Mouse (Mus musculus) kidney, postnatal 10 days (tissue): Measurements from ENCODE around the gene Strap.
A peak's percentile ranks its signal among the peaks of the same experiment; 100 is the strongest.

Experiments used
- DNase-seq: peaks from one replicate; pipeline ENCODE4 v3.0.0; 2021; ENCODE audit warnings: mixed read lengths

Gene Strap

DNA sequence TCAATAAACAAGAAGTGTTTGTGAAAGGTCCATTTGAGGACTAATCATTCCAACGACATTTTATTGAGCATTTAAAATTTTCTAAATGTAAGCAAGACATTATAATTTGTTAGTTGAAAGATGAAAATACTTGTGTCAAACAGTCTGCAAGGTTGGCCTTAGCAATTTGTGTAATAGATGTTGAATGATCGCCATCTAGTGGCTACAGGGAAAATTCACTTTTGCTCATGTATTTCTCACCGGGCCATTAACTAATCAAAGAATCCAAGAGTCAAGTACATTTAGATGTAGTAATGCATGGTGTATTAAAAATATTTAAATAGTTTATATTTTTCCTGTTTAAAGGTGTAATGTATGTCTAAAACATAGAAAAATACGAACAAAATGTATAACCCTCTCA lies 11.0 kb upstream of the Strap start:
- DNase-seq = peak; percentile 49

DNA sequence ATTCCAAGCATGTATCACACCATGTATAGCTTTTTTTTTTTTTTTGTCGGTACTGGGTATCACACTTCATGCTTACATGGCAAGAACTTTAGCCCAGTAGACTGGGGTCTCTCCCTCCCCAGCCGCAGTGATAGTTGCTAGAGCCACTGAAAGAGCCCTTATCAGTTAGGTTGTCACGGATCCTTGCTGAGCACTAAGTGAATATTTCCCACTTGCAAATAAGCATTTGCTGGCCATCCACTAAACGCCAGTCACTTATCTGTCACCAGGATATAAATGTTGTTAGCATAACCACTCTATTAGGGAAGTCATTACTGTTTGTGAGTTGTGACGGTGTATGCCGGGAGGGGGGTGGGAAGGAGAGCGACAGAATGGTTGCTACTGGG lies 425 bp upstream of the Strap start:
- DNase-seq = peak; percentile 15

DNA sequence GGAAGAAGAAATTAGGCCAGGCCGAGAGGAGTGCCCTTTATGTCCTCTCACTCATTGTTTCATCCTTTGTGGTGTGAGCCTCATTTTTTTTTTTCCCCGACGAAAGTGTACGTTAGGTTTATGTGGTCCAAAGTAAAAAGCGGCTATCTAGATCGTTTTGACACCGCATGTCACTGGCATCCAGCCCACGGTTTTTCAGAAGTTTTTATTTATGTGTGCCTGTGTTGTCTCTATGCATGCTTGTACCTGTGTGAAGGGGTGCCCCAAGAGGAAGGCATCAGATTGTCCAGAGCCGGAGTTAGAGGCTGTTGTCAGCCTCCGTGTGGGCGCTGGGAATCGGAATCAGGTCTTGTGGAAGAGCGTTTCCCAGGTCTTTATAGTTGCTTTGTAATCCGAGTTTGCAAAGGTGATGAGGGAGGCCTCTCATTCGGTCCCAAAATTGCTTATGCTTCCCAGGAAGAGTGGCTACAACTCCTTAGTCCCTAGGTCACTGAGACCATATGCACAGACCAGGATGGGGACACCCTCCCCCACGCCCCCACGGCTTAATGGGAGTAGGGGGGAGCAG lies 877 bp downstream of the Strap start:
- DNase-seq = peak; percentile 10

DNA sequence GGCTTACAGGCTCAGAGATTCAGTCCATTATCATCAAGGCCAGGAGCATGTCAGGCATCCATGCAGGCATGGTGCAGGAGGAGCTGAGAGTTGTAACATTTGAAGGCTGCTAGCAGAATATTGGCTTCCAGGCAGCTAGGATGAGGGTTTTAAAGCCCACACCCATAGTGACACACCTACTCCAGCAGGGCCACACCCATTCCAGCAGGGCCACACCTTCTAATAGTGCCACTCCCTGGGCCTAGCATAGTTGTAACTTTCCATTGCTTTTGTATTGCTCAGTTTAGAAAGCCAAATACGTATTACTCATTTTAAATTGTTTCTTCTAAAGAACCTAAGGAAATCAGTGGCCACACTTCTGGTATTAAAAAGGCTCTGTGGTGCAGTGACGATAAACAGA lies 6.1 kb downstream of the Strap start:
- no peak for DNase-seq

DNA sequence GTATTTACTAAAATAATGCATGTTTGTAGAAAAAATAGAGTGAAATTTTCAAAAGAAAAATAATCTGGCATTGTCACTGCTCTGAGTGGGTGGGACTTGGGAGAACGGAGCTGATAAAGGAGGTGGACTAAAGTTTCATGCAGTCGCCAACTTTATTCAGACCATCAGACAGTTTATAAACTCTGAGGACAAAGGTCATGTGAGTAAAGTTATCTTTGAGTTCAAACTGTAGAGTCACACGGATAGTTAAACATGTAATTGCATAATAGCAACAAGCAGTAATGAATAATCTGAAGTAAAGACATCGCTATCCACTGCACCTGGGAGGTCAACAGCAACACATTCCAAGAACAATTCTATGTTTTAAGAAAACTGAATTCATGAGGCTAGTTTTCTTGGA lies 9.8 kb downstream of the Strap start:
- DNase-seq = no peak

DNA sequence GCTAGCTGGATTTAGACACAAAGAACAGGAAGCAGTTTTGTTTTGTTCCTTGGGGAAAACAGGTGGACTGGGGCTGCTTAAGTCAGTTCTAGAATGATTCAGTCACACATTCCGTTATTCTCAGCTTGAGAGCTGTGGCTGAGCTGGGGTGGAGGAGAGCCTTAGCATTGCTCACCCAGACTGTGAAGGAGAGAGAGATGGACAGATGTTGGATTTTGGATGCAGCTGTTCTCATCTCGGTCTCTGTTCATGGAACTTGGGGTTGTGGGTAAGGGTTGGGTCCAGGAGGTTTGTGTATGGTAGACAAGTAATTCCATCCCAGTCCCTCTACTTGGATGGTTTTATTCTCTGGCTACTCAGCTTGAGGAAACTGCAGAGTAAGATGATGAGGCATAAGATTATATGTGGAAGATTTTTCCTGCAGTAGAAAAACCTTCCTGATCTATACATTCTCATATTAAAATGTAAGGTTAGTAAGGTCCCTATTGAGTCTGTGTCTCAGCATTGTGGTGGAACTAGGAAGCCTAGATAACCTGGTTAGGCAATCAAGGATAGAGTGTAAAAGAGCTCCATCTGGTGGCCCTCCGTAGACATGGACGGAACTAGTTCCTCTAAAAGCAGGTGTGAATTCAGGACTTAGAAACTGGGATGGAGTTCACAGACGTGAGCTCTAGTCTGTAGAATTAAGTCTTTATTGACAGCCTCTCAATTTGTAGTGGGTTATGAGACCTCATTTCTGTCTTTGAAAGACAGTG lies 12.5 kb downstream of the Strap start:
- peak; percentile 23 for DNase-seq

DNA sequence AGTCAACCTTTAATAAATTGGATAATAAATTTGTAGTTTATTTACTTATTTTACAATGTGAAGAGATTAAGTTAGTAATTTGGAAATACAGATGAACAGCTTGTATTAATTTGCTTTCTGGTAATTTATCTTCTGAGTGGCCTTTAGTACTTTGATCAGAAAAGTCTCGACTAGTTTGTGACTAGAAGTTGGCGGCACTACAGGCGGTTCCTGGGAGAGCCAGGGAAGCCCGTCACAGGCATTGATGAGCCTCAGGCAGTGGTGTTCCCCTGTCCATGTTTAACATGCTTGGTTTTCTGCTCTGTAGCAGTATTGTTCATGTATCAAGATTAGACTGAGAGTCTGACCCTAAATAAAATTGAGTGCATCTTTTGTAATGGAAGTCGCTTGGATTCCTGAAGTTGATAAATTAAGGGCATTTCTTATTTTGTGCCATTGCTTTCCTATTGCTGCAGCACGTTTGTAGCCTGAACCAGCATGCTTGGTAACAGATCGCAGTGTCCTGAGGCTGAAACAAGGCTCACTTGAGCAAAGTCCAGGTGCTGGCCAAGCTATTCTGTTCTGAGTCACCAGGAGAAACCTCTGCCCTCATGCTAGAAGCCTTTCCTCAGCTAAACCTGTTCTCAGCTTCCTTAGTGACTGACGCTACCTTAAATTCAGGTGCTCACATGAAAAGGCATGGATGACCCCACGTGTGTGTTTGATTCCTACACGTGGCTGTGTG lies 16.8 kb downstream of the Strap start:
- peak; percentile 45 for DNase-seq

DNA sequence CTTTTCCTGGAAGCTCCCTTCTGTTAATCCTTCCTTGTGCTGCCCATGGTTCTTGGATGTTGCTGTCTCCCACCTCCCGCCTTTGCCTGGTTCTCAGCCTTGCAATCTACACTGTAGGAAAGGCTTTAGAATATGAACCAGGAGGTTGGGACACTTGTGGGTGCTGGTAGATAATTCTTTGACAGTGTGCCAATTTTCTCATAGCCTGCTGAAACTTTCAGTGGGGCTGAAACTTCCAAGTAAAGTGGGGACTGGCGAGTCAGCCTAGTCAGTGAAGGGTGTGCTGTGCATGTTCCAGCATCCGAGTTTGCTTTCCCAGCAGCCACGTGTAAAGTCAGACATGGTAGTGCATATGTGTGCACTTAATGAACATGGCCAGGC lies 17.4 kb downstream of the Strap start:
- no peak for DNase-seq

DNA sequence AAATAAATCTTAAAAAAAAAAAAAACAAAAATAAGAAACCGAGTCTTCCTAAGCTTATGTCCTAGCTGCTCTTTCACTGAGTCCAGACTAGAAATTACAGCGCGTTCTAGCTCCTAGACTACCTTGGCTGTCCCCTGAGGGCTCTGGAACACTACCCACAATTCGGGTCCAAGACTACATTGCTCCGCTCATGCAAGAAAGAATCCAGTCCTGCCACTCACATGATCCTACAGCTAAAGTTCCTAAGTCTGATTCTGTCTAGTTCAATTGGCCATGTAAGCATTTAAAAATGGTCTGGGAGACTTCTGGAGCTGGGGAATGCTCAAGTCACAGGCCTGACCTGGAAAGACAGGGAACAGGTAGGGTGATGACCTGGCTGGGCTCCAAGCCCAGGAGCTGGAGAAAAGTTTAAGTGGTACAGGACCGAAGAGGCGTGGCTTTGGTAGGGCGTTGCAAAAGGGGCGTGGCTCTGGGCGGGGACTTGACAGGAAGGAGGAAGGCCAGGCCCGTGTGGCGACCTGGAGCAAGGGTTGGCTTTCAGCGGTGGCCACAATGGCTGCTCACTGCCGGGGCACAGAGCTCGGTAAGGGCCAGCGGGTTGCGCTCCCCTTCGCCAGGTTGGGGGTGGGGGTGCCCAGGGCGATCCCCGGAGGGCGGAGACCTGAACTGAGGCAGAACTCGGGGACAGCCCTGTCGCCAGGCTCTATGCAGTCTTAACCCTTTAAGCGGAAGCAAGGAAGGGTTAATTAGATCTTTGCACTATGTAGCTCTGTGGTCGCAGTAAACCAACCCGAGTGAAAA lies 19.4 kb downstream of the Strap start, which contains the start of gene Dera:
Gene Dera (plus strand): TSS at position 491 of the 801 bp plus-strand sequence.
- DNase-seq = peak; percentile 95

DNA sequence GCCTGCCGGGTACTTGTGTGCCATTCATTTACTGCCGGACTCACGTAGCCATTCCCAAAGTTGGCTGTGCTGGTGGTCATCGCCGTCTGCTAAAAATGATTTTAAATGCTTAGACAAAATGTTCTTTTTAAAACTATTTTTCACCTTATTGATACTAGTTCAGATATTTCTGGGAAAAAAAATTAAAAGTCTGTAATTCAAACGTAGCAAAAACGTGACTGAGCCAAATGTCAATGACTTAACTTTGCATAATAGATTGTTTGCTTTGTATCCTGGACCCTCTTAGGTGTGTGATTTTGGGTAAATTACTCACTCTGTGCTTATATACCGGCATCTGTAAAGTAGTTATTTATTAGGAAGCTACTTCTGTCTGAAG lies 20.0 kb downstream of the Strap start:
- no peak for DNase-seq

DNA sequence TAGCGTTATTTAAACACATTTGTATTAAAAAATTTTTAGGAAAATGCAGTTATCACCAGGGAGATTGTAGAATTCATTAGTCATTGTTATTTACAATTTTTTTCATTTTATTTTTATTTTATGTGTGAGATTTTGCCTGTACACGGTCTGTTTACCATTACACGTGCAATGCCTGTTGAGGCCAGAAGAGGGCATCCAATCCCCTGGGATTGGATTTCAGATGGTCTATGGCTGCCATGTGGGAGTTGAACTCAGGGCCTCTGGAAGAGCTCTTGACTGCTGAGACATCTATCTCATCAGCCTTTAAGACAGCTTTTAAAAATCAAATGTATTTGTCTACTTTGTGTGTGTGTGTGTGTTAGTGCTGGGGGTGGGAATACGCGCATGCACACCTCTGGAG lies 21.4 kb downstream of the Strap start:
- peak; percentile 57 for DNase-seq

DNA sequence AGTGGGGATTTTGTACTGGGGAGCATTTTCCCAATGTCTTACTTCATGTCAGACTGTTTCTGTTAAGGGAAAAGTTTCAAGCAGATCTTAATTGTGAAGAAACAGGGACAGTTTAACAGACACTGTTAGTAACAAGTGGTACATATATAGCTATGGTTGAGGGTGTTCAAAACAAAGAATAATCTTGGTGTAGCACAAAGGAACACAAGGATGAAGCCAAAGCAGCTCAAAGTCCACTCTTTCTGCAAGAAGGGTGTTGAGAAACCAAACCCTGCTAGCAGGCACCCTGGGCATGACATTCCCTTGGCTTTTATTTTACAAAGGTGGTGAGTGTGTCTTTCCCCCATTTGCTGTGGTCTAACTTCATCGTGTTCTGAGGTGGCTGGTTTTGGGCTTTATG lies 23.0 kb downstream of the Strap start:
- DNase-seq = no peak

DNA sequence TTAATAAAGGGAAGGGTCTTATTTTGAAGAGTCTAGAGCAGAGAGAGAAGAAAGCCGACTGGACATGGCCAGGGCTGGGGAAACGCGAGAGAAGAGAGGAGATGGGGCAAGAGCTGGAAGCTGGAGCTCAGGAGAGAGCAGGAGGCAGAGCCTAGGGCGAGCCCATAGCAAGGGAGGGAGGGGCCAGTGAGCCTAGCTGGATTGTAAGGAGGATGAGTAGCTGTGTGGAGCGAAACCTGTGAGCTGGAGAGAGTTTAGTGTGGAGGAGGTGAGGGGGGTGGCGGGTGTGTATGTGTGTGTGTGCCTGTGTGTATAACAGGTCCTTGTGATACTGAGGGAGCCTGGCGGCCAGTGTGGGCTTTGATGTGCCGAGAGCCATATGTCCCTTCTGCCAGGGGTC lies 24.8 kb downstream of the Strap start:
- DNase-seq = no peak

DNA sequence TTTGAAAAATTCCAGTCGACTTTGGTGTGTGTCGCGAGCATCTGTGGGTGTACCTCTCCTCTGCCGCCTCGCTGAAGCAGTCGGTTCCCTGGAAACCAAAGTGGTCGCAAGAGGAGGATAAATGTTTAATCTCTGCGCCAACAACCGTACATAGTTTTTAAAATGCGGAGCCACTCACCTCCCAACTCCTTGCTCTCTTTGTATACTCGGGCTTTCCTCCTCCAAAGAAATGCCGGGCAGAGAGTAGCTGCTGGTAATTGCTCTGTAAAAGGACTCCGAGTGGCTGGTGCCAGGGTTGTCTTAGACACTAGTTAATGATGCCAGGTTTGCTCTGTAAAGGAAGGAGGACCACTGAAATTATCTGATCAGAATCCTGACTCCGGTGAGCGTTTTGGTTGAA lies 26.1 kb downstream of the Strap start:
- DNase-seq = no peak

DNA sequence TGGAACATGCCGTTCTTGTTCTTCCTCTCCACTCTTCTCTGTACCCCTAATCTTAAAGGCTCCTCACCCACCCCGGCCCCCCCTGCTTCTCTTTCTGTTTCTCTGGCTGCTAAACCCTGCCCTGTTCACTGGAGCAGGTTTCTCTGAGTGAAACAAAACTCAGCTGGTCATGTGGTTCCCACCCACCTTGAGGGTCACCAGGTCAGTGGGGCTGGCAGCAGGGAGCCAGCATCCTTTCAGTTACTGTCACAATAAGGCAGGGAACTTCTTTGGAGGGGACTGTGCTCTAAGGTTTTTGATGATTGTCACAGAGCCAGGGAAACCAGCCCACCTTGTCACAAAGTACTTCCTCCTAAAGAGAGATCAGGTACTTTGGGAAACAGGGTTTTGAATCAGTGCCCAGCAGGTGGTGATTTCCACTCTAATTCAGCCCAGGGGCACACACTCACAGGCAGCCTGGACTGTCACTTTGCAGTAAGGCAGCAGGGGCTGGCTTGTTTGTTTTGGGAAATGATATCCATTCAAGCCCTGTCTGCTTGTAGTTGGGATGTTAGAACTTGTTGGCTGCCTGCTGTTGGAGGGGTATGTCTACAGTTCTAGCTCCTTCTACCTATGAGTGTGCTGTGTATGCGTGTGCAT lies 29.8 kb downstream of the Strap start:
- DNase-seq = peak; percentile 36

DNA sequence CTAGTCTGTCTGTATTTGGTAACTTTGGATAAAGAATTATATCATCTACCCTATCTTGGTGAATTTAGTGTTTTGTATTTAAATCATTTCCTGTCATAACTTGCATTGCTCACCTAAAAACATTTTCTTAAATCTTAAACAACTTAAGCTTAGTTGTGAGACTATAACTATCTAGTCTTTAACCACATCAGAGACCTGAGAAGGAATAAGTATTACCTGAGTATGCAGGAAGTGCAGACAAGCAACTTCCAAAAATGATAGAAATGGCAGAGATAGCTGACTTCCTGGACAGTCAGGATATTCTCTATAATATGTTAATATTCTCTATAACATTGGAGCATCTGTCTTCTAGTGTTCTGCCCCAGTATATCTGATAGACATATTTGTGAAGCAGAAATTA lies 31.3 kb downstream of the Strap start:
- no peak for DNase-seq

DNA sequence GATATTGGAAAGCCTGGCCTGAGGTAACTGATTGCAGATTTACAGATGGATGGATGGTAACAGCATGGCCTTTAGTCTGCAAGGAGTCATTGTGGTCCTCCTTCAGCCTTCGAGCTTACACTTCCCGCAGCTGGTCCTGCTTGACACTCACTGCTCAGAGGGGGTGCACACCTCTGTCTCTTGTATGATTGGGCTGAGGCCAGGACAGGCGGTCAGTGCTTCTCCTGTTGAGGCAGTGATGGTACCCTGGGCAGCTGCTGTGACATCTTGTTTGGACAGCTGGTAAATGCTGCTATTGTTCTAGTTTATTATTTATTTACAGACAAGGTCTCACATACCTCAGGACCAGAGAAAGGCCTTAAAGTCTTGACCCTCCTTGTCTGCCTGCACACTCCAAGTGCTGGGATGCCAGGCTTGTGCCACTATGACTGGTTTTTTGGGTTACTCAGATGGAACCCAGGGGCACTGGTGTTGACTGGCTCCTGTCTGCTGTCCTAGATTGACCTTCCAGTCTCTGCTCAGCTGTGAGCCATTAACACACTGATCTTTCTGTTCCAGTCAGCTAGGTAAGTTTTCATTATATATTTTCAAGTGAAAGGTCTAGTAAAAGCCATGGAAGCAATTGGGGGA lies 36.9 kb downstream of the Strap start:
- no peak for DNase-seq

DNA sequence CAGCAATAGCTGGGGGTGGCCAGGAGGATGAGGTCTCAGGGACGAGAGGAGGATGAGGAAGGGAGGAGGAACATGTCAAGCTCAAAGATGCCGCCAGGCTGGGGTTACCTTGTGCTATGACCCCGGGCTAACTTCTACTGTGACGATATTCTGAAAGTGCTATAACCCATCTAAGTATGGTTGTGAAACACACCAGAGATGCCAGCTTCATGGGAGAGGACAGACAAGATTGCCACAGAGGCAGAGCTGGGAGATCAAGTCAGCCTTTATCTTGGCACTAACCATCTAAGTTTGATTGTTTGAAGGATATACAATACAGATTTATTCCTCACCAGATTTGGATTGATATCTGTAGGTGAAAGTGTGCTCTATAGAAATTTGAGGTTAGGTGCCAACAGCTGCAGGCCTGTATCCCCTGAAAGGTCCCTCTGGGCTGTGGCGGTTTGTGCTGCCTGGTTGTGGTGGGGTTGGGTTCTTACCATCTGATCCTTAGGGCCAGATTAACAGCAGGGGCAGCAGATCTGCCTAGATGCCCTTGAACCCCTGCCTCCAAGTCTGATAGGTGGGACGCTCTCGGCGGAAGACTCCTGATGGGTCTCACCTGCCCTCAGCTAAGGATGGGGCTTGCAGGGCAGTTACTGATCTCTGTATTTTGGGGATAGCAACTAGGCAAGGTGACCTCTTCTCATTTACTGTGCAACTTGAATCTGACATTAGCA lies 38.2 kb downstream of the Strap start:
- DNase-seq = no peak

DNA sequence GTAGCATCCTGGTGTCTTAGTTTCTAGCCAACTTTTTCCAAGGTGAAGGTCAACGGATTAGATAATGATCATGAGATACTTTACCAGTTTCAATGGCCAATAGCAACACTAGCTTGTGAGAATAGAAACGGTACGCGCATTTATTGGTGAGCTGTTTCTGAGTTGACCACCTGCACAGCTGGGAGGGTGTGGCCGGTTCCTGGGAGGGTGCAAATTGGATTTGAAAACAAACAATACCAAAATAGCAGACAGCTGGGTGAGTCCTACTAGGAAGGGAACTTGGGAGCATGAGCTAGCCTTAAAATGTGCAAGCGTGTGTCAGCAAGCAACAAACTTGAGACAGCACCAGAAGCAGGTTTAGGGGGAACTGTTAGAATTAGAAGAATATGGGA lies 38.8 kb downstream of the Strap start:
- DNase-seq = no peak

DNA sequence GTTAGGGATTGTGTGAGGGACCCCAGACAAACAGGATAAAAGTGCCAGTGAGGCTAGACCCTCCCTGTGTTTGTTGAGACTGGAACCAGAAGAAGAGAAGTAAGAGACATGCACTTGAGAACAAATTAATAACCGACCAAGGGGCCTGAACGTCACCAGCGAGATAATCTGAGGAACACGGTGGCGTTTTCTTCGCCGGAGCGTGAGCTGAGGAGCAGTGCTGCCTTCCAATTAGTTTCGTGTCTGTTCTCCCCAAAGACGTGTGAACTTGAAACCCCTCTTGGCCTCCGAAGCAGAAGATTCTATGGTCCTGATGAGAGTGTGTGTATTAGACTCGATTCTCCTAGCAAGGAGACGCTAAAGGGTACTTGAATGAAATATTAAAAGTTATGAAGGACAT lies 39.3 kb downstream of the Strap start:
- DNase-seq = no peak

DNA sequence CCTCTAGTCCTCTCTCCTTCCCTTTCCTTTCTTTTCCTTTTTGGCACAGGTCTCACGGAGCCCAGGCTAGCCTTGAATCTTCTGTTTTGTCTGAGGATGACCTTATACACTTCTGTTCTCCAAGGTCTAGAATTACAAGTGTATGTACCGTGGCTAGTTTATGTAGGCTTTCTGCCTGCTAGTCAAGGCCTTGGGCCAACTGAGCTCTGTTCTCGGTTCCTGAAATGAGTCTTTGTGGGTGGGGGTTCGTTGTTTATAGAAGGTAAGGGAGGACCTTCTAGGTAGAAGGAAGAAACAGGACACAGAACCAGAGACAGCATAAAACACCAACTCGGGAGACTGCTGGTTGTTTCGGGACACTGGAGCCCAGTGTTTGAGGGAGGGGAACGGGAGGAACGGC lies 40.3 kb downstream of the Strap start:
- DNase-seq = no peak

DNA sequence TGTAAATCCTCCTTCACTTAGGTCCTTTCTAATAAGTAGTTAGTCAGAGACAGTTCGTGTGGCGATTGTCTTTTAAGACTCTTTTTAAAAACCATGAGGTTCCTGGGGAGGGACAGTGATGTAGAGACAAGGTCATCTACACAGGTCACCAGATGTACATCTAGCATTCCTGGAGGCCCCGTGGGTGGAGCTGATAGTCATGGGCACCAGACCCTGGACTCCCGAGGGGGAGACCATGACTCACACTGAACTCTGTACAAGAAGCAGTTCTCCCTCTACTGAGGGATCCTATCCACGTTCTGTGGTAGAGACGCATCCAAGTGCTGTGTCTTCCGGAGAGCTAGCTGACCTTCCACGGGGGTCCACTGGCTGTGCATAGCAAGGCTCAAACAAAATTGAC lies 42.1 kb downstream of the Strap start:
- DNase-seq = no peak
